Mouse (Mus musculus) mesoderm, embryonic 11.5 days (tissue): ENCODE results near the gene Grid2.

Experiments used
- DNase-seq: peaks from one replicate; pipeline ENCODE4 v3.0.0-alpha.2; 2012; ENCODE audit warnings: low read depth, low spot score

Grid2 gene

DNA sequence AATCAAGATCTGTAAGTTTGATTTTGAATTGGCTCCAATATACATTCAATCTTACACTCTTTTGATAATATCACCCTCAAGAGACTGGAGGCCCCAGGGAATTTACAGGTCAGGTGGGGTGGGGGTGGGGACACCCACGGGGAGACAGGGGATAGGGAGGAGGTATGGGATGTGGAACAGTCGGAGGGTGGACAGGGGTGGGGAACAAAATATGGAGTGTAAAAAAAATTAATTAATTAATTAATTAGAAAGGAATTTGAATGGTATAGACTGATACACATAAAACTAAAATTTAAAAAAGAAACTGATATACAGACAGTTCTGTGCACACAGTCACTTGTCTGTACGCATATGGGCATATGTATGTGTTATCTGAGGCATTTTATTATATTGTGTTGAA lies 380.3 kb downstream of the Grid2 start:
- no peak for DNase-seq

DNA sequence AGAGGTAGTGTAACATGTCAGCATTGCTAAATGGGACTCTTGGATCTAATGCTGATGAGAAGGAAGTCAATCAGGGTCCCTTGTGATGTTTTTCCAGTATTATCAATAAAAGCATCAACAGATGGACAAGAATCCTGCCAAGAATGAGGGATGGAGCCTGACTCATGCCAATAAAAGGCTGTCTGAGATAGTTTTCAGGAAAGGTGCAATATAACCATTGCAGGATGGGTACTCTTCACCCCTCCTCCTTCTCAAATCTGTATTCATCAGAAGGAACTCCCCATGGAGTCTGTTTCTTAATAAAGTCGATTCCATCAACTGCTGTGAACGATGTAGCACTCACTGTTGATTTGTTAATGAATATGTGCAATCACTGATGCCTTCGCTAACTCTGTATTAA lies 403.7 kb downstream of the Grid2 start:
- DNase-seq: no peak

DNA sequence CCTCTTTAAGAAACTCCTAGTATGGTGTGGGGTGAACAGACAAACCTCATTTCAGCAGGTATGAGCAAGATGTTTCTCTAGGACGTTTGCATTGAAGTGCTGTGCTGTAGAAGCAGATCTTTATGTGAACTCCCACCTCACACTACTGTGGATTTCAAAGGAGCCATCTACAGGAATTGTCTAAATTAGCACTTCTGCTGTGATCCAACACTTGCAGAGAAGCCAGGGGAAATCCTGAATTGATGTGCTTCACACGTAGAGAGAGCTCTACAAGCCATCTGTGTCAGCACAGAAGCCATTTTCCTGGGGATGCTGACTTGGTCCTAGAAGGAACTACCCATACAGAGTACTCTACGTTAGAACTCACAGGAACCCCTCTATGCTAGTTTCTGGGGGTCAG lies 430.0 kb downstream of the Grid2 start:
- DNase-seq: no peak

DNA sequence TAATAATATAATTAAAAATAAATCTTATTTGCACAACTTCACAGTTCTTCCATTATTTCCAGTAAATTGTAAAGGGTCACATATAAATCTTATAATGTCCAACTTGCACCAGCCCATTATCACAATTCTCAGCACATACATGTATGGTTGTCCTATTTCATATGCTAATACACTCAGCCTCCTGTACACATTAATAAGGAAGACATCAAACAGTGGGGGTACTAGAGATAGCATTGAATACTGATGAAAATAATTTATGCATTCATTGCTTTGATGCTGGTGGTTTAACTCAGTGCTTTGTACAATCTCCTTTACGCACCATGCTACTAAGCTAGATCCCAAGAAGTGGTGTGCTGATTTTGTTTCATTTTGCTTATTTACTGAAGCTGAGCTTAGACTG lies 446.0 kb downstream of the Grid2 start:
- DNase-seq: no peak

DNA sequence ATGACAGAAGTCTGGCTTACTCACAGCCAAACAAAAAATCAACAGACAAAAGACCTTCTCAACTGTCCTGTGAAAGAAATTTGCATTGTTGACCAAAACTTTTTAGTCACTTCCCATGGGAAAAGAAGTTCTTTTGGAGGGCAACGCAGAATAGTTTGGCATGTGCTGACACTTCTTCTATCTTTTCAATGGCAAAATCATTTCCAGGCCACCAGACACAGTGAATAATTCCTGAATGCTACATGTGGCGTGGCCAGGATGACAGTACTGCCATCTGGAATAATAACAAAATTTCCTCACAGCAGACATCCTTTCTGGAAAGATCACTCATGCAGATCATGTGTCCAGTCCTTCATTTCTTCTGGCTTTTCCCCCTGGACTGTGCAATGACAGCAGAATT lies 478.1 kb downstream of the Grid2 start:
- DNase-seq: peak; percentile 1

DNA sequence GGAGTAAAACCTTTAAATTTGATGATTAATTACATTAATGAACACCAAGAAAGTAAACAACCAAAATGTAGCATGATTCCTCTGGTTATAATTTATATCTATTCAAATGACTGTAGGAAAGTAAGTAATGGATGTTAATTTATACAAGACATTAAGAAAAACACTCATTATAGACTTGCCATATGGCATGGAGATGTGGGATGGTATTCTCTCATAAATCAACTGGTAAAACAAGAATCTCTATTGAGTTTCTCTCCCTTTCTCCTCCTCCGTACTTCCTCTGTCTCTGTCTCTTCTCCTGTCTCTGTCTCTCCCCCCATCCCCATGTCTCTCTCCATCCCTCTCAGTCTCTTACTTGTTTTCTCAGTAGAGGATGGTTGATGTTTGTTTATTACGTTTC lies 506.9 kb downstream of the Grid2 start:
- DNase-seq: no peak

DNA sequence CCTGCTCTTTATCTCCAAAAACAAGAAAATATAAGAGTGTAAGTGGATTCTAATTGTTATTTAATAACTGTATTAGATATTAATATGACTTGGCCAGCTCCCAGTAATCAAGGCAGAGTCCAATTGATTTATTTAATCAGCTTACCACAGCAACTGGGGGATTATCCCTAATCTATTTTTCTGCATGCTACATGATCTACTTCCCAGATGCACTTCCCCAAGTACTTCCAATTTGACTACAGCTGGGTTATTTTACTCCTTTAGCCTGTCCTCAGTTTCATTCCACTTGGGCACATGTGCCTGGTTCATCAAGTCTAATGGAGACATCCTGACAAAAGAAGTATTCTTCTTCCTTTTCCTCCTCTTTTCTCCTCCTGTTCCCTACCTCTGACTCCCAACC lies 539.0 kb downstream of the Grid2 start:
- no peak for DNase-seq

DNA sequence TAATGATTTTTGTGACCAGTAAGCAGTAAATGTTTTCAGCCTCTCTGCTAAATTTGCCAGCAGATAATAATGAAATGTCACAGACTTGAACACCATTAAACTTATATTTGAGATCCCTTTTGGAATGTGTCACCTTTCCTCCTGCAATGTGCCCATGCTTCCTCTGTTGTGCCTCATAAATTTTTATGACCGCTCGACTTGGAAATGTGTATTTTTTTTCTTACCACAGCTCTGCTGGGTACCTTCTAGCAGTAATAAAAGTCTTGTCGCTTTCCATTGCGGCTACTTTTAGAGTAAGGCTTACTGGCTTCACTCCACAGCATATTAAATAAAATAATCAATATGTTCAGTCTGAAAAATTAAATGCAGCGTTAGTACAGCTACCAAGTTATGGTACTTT lies 564.6 kb downstream of the Grid2 start:
- peak; percentile 10 for DNase-seq

DNA sequence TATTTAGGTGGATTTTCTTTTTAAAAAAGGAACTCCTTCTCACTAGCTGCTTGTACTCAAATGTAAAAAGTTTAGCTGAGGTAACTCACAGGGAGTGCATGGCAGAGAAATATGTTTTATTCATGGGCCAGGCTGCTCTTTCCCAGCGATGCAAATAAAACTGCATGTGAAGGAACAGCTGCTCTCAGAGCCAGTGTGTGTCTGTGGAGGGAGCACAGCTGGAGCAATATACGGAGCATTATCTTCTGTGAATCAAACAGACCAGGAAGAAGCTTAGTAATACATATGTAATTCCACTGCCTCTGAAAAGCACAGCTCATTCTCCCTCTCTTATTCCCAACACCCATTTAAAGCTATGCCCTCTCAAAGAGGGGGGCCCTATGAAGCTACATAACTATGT lies 607.0 kb downstream of the Grid2 start:
- DNase-seq: peak; percentile 32

DNA sequence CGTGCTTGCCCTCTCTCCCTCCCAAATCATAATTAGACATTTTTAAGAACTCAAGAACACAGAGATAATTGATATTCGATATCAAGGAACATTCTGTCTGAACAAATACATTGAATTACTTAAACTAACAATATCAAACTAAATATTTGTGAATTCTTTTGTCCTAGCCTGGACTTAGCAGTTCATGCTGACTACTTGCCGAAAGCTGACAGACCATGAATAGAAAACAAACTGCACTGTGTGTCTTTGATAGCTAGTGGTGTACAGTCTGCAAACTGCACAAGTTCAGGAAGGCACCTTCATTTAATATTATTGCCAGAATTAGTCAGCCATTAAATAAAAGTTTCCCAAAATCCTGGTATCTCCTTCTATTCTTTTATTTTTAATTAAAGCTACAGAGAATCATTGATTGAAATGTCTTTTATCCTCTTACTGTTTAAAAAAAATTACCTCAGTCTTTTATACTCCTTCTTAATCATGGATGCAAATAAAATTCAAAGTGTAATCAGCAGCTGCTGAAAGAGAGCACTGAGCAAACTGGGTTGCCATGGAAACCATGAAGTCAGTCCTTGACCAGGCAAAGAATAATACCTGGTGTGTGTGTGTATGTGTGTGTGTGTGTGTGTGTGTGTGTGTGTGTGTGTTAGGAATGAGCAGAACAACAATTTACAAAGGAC lies 621.5 kb downstream of the Grid2 start:
- peak; percentile 48 for DNase-seq

DNA sequence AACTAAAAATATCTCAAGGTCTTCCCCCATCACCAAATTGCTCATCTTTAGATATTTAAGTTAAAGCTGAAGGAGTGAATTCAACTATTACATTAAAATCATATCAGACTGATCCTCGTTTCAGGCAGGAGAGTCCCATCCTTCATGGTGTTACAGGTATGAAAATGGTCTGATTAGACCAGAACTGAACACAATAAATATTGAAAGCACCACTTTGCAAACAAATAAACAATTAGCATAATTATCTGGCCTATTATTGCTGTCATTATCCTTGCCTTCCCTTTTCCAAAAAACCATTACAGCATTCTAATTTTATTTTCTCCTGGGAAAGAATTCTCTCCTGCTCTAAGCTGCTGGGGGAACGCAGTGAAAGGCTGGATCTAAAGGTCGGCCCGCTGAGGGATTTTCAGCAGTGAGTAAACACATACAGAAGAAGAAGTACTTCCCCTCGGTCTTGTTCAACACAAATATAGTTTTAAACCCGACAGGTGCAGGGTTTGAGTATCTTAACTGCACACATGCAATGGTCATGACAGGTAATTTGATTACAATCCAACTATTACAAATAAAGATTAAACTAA lies 622.2 kb downstream of the Grid2 start:
- DNase-seq: no peak

DNA sequence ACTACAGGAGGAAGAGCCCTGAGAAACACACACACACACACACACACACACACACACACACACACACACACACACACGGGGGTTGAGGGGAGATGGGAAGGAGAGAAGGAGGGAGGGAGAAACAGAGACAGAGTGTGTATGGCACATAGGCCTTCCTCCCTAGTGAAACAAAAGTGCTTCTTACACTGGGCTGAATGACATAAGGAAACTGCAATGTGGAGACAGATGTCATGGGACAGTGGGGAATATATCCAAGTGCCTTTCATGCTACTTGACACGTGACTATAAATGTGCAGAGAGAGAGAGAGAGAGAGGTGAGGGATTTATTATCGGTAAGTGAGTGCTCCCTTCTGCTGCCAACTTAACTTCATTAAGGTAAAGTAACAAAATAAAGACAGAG lies 639.0 kb downstream of the Grid2 start:
- no peak for DNase-seq

DNA sequence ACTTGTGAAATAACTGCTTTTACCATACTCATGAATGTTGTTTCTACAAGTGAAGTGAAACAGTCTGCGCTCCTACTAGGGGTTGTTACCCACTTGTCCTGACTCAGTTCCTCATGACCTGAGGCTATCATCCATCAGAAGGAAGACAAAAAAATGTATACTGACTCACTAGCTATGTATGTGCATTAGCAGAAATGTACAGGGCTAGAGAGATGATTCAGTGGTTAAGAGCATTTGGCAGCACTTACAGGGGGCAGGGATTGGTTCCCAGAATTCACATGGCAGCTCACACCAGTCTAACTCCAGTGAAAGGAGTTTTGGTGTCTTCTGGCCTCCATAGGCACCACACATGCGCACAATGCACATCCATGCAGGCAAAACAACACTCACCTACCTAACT lies 642.5 kb downstream of the Grid2 start:
- no peak for DNase-seq

DNA sequence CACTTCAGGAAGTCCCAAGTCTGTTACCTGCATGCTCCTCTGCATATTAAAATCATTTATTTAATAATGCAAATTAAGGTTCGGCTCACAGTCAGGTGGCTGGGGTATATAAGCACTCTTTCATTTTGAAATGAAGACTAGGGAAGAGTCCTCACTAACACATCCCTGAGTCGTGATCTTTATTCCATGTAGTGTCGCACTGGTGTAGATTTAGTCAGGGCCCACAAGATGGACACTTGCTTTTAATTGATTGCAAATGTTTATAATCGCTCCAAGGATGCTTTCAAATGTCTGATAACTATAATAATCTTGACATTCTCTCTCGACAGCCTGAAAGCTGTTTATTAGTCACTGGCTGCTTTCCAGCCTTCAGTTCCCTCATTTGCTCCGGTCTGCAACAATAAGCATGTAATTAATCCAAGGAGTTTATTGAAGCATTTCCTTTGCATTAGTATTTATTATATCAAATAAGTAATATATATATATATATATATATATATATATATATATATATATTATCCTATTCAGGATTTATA lies 661.4 kb downstream of the Grid2 start:
- DNase-seq: no peak

DNA sequence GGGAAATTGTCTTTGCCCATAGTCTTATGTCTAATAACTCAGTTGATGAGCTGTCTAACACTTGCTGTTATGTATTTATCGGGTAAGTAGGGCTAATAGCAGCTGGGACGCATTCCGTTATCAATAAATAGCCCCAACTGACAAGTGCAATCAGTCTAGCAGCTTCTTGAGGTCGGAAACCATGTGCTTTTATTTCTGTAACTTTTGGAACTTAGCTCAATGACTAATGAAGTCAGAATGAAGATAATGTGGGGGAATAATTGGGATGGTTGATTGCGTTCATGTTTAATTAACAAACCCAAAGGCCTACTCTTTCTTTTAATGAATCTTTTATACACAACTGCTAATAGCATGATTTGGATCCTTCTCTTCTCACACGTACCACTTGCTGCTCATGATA lies 666.3 kb downstream of the Grid2 start:
- DNase-seq: no peak

DNA sequence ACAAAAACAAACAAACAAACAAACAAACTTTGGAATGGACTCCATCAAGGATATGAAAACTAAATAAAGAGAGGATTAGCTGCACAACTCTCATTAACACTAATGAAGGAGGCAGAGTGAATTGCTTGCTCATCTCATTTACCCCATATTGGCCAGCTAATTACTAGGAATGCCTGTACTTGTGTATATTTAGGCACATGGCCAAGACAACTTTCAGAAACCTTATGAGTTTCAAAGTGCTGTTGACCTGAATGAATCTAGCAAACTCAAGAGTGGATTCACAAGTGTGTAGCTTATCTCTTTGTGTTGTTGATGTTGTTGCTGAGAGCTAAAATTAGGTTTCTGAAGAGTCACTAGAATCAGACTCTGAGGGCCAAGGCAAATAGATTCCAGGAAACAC lies 675.5 kb downstream of the Grid2 start:
- DNase-seq: no peak

DNA sequence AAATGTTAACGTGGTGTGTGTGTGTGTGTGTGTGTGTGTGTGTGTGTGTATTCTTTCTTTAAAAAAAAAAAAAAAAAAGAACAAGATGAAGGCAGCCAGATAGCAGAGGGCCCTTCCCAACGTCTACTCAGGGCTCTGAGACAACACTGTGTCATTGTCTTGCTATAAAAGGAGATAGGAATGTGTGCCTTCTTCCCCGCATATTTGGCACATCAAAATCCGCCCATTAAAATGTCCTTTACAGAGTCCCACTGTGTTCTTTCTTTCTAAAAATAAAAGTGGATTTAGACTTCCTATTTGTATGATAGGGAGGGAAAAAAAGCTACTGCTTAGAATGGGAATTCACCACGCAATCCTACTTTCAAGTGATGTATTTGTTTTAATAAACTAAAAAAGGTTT lies 691.0 kb downstream of the Grid2 start:
- peak; percentile 2 for DNase-seq

DNA sequence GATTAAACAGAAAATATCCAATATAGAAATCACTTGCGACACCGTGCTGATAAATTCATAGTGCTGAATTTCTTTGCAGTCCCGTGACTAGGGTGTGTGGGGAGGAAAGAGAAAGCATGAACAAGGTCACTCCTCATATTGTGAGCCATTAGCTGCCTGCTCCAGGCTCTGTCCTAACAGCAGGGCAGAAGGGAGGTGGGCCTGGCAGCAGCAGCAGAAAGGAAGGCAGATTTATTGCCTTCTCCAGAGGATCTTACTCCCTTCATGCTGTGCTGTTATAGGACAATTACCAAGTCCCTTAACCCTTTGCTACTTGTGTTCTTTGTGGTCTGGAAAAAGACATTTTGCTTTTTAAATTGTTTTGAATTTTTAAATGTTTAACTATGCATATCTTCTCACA lies 708.1 kb downstream of the Grid2 start:
- peak; percentile 69 for DNase-seq

DNA sequence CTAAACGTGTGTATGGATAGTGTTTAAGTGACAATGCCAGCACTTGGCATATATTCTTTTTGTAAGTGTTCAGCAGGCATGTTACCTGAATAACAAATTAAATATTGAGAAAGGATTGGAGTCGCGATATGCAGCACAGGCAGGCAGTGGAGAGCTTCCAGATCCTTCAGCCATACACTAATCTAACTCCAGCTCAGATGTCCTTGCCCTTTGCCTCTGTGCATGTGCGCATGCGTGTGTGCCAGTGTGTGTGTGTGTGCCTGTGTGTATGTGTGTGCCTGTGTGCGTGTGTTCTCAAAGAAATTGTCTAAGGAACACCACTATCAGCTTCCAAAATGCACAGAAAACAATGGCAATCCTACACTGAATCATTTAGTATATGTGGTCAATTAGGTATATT lies 708.6 kb downstream of the Grid2 start:
- DNase-seq: peak; percentile 6

DNA sequence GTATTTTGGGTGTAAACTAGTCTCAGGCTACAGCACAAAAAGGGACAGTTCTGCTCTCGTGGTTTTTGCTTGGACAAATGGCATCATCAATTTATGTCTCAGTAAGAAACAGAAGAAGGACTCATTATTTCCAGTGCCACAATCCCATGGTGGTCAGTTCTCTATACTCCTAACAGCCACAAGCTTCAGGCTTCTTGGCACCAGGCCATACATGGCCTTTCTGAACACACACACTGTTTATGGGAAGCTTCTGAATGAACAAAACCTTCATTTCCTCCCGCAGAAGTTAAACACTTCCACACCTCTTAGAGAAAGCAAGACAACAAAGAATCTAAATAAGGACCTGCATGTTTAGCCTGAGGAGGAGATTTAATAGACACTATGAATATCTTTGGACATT lies 709.1 kb downstream of the Grid2 start:
- DNase-seq: peak; percentile 2

DNA sequence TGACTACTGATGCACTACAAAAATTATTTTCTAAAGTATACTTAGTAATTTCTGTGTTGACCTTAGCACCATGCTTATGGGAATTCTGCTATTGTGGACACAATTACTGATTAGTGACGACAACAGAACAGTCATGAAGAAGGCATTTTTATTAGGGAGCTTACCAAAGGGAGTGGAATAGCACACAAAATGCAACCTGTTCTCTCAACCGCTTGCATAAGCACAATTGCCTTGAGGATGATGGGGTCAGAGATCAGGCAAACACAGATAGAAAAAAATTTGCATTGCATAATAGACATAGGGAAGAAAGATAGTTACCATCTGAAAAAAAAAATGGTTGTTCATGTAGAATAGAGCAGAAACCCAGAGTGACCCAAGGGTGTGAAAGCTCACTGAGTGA lies 790.4 kb downstream of the Grid2 start:
- DNase-seq: no peak

DNA sequence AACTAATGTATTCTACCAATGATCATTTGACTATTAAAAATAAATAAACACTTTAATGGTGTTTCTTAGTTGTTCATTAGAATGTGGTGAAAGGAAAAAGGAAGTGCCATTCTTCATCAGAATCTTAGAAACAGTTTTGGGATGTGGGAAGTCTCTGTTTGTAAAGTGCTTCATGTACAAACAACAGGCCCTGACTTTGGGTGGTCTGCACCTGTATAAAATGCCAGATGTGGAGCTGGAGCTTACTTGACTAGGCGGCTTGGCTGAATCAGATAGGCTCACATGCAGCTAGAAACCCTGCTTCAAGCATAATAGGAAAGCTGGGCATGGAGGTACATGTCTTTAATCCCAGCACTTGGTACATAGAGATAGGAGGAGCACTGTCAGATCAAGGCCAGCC lies 791.1 kb downstream of the Grid2 start:
- peak; percentile 11 for DNase-seq

DNA sequence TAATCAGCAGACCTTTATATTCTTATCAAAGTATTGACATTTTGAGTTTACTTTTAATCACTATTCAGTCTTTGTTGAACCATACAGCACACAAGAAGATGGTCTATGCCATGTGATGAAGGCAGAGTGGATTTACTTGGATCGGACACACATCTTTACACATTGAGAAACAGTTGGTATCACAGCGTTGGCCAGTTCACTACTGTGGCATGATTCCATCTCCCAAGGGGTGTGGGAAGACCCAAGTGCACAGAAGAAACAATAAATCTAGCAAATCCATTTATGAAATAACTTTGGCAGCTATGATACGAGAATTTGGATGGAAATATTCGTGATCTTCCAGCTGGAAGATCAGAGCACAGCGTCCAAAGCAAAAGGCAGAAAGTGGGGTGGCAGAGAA lies 792.3 kb downstream of the Grid2 start:
- DNase-seq: no peak

DNA sequence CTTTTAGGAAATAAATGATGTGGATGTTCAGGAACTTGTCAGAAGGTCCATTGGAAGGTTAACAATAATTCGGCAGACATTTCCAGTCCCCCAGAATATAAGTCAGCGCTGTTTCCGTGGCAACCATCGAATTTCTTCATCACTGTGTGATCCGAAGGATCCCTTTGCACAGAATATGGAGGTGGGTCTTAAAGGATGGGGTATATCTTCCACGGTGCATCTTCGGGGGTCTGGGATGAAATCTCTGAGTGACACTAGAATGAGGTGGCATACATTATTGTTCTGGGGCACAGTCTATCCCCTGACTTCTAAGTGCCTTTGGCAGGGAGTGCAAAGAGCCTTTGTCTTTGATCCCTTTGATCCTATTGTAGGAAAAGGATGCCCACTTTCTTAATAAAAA lies 808.2 kb downstream of the Grid2 start:
- DNase-seq: no peak
